Mouse (Mus musculus) forebrain, embryonic 11.5 days (tissue): ENCODE measurements at regions not wholly inside any gene's neighbourhood (a gene's known extent, or its start where the extent isn't known, plus 50 kb on each side); places are given as distances from the start of the nearest gene placed in this dataset.

Experiments used
- ATAC-seq: fragments of 200-750 bp; cut with Nextera tagmentation; replicated peaks from 2 replicates; pipeline ENCODE4 v1.8.0; 2017; ENCODE audit warnings: moderate TSS enrichment; ENCODE audit not compliant: low FRiP score
- DNase-seq: peaks from one replicate; pipeline ENCODE4 v3.0.0-alpha.2; 2017; ENCODE audit warnings: low spot score
- H3K27ac ChIP-seq: fragments of 300-500 bp; sonication (generic); 2 replicates; pipeline ENCODE4 v1.5.1; 2014; ENCODE audit warnings: low read depth, low read length
- H3K27me3 ChIP-seq: fragments of 300-500 bp; sonication (generic); 2 replicates; pipeline ENCODE4 v1.6.1; 2014; ENCODE audit warnings: mild to moderate bottlenecking, low read length, mixed read lengths; ENCODE audit not compliant: control insufficient read depth, insufficient read depth
- H3K36me3 ChIP-seq: fragments of 300-500 bp; sonication (generic); 2 replicates; pipeline ENCODE4 v1.6.1; 2014; ENCODE audit warnings: mild to moderate bottlenecking, low read length, moderate library complexity, mixed read lengths; ENCODE audit not compliant: control insufficient read depth, insufficient read depth
- H3K4me1 ChIP-seq: fragments of 300-500 bp; sonication (generic); replicated peaks from 2 replicates; pipeline ENCODE4 v1.6.1; 2014; ENCODE audit warnings: low read length, mixed read lengths; ENCODE audit not compliant: control insufficient read depth, insufficient read depth
- H3K4me2 ChIP-seq: fragments of 300-500 bp; sonication (generic); 2 replicates; pipeline ENCODE4 v1.6.1; 2014; ENCODE audit warnings: low read depth, mild to moderate bottlenecking, low read length, moderate library complexity, mixed read lengths; ENCODE audit not compliant: severe bottlenecking
- H3K4me3 ChIP-seq: fragments of 300-500 bp; sonication (generic); 2 replicates; pipeline ENCODE4 v1.5.1; 2014; ENCODE audit warnings: low read depth, low read length
- H3K9ac ChIP-seq: fragments of 300-500 bp; sonication (generic); 2 replicates; pipeline ENCODE4 v1.6.1; 2014; ENCODE audit warnings: low read length
- H3K9me3 ChIP-seq: fragments of 300-500 bp; sonication (generic); 2 replicates; pipeline ENCODE4 v1.6.1; 2016; ENCODE audit warnings: low read length, mixed read lengths; ENCODE audit not compliant: control insufficient read depth
- WGBS: fragments of 180-500 bp; shearing (Covaris S2); extraction: QIAGEN DNeasy Blood & Tissue Kit; methylation state at CpG from one replicate; pipeline ENCODE4 v1.1.7; 2014; 5-methylcytosine and 5-hydroxymethylcytosine counted together

DNA sequence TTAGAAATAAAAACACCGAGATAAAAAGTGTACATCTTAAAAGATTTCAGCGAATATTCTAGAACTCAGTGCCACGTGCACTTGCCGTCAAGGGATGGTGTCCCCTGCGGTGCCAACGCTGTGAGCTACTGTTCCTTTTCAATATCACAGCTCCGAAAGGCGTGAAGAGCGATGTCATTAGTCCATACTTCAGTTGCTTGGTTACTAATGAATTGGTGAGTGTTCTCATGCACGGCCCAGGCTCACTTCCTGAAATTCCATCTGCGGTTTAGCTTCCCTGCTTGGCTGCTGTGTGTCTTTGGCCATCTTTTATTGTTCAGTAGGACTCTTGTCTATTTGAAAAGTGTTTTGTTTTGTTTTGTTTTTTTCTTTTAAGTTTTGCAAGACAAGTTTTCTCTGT lies 93.2 kb downstream of the Tfap2c start:
- no peaks in the 10 kb centered on the region for H3K36me3 ChIP-seq
- H3K4me3 ChIP-seq: no peak overlapping the region
- no peak for DNase-seq
- H3K27me3 ChIP-seq: no peaks in the 10 kb centered on the region
- no peak overlapping the region for H3K4me2 ChIP-seq
- no peaks in the 10 kb centered on the region for H3K9me3 ChIP-seq
- no peak overlapping the region for H3K9ac ChIP-seq
- ATAC-seq: no peak
- peaks cover 2% of the 10 kb centered on the region for H3K4me1 ChIP-seq
- no peak overlapping the region for H3K27ac ChIP-seq
- WGBS: 64% methylated on average over 11 of the region's 11 CpGs

DNA sequence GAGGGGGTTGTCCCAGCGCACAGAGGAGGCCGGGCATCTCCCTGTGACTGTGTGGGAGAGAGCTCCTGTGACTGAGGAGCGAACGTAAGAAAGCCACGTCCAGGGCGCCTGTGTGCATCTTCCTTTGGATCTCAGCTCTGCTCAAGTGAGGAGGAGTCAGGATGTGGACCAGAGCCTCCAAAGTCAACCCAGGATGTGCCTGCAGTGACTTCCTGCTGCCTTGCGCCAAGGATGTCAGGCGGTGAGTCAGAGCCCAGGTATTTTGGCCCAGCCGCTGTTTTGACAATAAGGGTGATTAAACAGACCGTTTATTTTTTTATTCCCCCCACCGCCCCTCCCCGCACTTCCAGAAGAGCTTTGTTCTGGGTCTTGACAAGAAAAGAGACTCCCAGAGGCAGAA lies 94.5 kb downstream of the Tfap2c start:
- DNase-seq: no peak
- WGBS: 35% methylated on average over 12 of the region's 12 CpGs
- 0 out of 2 replicates have a peak, but pooled peaks have one; percentile 26 for ATAC-seq

DNA sequence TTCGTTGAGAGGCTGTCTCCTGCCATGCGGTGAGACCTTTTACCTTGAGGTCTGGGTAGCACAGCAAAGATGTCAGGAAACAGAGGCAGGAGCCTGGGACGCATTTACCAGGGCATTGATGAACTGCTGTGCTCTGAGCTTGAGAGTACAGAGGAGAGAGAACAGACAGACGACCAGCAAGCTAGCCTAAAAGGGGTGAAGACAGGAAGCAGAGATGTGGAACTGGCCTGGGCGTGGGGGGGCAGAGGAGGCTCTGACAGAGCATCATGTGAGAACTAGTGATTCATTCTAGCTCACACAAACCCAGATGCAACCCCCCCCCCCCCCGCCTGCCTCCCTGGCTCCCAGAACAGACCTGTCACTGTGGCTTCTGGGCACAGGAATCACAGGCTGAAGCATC lies 95.1 kb downstream of the Tfap2c start:
- H3K9ac ChIP-seq: no peak overlapping the region
- no peak for ATAC-seq
- H3K4me2 ChIP-seq: no peak overlapping the region
- no peak overlapping the region for H3K4me3 ChIP-seq
- no peak overlapping the region for H3K27ac ChIP-seq
- WGBS: 45% methylated on average over 5 of the region's 6 CpGs
- no peaks in the 10 kb centered on the region for H3K27me3 ChIP-seq
- no peaks in the 10 kb centered on the region for H3K36me3 ChIP-seq
- DNase-seq: no peak
- no peaks in the 10 kb centered on the region; the same call in none of the 2 replicates for H3K4me1 ChIP-seq
- no peaks in the 10 kb centered on the region for H3K9me3 ChIP-seq

More for the DNA sequence above, 94.5 kb downstream of the Tfap2c start:
- H3K9ac ChIP-seq: no peak overlapping the region
- no peaks in the 10 kb centered on the region for H3K36me3 ChIP-seq
- no peaks in the 10 kb centered on the region; the same call in none of the 2 replicates for H3K4me1 ChIP-seq
- H3K4me3 ChIP-seq: no peak overlapping the region
- no peak overlapping the region for H3K27ac ChIP-seq
- H3K27me3 ChIP-seq: no peaks in the 10 kb centered on the region
- no peak overlapping the region for H3K4me2 ChIP-seq
- H3K9me3 ChIP-seq: no peaks in the 10 kb centered on the region

DNA sequence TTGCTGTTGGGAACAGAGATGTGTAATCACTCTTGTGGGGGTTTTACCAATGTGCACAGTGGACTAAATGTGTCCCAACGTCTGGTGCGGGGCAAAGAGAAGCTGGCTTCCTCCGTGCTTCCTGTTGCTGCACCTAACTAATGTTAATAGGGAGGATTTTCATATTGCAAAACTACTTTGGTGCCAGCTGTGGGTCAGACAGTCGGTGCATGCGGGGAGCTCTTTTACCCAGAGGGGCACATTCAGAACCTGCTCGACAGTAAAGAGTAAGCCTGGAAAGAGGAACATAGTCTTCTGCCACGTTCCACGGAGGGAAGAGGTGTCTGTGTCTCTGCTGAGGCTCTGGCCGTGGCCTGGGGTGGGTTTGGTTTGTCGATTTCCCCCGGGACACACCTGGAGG lies 98.7 kb downstream of the Tfap2c start:
- H3K27ac ChIP-seq: no peak overlapping the region
- no peak overlapping the region for H3K9ac ChIP-seq
- H3K27me3 ChIP-seq: no peaks in the 10 kb centered on the region
- no peaks in the 10 kb centered on the region for H3K36me3 ChIP-seq
- ATAC-seq (no peak), DNase-seq (no peak)
- WGBS: 75% methylated on average over 11 of the region's 11 CpGs
- H3K4me2 ChIP-seq: no peak overlapping the region
- no peak overlapping the region for H3K4me3 ChIP-seq
- H3K4me1 ChIP-seq: no peaks in the 10 kb centered on the region; the same call in none of the 2 replicates
- H3K9me3 ChIP-seq: no peaks in the 10 kb centered on the region

DNA sequence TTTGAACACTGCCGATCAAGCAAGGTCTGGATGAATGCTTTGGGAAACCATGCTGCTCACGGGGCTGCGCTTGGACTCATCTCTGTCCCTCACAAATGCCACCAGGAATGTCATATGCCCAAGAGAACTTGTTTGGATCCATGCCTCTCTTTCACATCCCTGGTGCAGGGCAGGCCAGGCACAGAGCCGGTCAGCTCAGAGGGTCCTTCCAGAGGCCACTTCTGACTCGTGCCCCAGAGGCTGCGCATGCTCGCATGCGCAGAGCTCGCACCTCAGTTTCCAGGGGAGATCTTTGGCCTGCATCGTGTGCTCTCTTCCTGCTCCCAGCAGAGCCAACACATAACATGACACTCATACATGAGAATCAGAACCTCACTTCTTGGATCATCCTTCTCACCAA lies 111.1 kb downstream of the Tfap2c start:
- DNase-seq: no peak
- no peaks in the 10 kb centered on the region for H3K36me3 ChIP-seq
- peaks cover 19% of the 10 kb centered on the region for H3K4me1 ChIP-seq
- H3K27me3 ChIP-seq: no peaks in the 10 kb centered on the region
- H3K9me3 ChIP-seq: no peaks in the 10 kb centered on the region; the same call in 1 of the 2 replicates
- 61% methylated on average over 10 of the region's 10 CpGs for WGBS
- H3K4me3 ChIP-seq: no peak overlapping the region
- no peak overlapping the region for H3K9ac ChIP-seq
- no peak overlapping the region for H3K27ac ChIP-seq
- H3K4me2 ChIP-seq: no peak overlapping the region
- ATAC-seq: 0 out of 2 replicates have a peak, but pooled peaks have one; percentile 22

DNA sequence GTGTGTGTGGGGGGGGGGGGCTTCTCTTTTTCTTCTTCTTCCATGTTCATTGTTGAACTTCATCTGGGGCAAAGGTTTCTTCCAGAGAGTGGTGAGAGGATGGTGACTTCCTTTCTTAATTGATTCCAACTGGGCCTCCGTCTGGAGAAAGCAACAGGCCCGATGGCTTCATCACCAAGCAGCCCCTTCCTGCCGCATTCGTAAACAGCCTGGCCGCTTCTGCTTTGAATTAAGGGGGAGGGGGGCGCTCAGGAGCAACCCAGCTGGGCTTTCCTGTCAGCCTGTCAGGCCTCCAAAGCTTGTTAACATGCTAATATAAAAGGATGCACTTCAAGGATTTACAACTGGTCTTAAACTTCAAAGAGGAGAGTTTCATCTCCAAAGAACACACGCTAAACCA lies 111.5 kb downstream of the Tfap2c start:
- Histone ChIP-seq H3K4me1 (peaks cover 19% of the 10 kb centered on the region), H3K9ac (no peak overlapping the region), H3K9me3 (no peaks in the 10 kb centered on the region; the same call in 1 of the 2 replicates), H3K4me2 (no peak overlapping the region), H3K36me3 (no peaks in the 10 kb centered on the region), H3K27me3 (no peaks in the 10 kb centered on the region), H3K27ac (no peak overlapping the region), H3K4me3 (no peak overlapping the region)
- ATAC-seq (no peak), DNase-seq (peak; percentile 71)
- 4% methylated on average over 7 of the region's 7 CpGs for WGBS

DNA sequence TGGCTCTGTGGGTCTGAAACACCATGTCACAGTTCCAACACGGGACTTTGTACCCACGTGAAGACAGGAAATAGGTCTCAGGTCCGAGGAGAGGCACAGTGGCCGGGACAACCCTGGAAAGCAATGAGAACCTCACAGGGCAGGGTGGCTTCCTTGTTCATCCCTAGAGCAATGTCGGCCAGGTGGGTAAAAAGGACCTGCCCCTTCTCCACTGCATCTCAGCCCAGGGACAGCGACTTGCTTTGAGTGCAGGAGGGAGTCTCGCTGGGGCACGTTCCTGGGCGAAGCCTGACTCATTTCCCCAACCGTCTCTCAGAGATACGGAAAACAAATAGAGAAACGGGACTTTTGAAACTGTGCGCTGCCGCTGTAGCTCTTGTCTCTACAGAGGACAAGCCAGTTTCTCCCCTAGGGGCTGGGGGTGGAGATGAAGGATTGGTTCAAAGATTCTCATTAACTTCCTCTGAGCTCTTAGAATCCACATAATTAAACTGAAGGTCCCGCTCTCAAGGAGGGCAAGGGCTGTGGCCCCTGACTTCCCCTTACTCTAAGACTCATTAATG lies 112.1 kb downstream of the Tfap2c start:
- Histone ChIP-seq H3K4me2 (0 out of 2 replicates have a peak overlapping the region, but pooled peaks have one; percentile 11), H3K4me1 (peaks cover 19% of the 10 kb centered on the region), H3K4me3 (no peak overlapping the region), H3K9ac (no peak overlapping the region; the same call in 1 of the 2 replicates), H3K36me3 (no peaks in the 10 kb centered on the region), H3K27ac (0 out of 2 replicates have a peak overlapping the region, but pooled peaks have one; percentile 18), H3K27me3 (no peaks in the 10 kb centered on the region), H3K9me3 (no peaks in the 10 kb centered on the region; the same call in 1 of the 2 replicates)
- DNase-seq (no peak), ATAC-seq (no peak)
- WGBS: 10% methylated on average over 15 of the region's 15 CpGs

DNA sequence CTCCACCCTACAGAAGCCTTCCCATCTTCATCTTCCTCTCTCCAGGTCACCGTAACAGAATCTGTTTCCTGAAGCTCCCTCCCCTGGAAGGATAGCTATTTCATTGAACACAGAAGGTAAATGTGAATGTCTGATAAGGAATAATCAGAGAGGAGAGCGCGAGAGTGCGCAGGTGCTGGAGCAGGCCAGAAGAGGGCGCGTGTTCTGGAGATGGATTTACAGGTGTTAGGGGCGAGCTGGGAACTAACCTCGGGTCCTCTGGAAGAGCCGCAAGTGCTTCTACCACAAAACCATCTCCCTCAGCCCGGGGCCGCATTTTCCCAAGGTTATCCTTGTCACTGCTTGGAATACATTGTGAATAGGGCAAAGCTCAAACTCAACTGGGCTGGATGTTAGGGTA lies 112.8 kb downstream of the Tfap2c start:
- H3K4me3 ChIP-seq: no peak overlapping the region
- no peaks in the 10 kb centered on the region; the same call in 1 of the 2 replicates for H3K9me3 ChIP-seq
- H3K9ac ChIP-seq: no peak overlapping the region
- peaks cover 19% of the 10 kb centered on the region for H3K4me1 ChIP-seq
- 58% methylated on average over 11 of the region's 11 CpGs for WGBS
- ATAC-seq (no peak), DNase-seq (no peak)
- H3K27me3 ChIP-seq: no peaks in the 10 kb centered on the region
- H3K4me2 ChIP-seq: no peak overlapping the region
- no peaks in the 10 kb centered on the region for H3K36me3 ChIP-seq
- H3K27ac ChIP-seq: no peak overlapping the region

DNA sequence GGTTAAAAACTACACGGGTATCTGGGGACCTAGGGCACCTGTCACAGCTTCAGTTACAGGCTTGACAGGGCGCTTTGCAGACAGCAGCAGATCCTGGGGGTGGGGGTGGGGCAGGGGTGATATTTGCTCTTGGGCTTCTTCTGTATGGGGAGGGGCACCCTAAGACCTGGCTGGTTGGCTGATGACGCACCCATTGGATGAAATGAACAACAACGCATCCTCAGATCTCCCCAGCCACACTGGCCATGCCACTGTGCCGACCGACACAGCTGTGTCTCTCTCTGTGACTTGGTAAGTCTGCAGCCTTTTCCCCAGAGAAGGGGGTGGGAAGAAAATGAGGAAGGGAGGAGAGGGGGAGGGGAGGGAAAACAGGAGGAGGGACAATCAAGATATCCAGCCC lies 114.3 kb downstream of the Tfap2c start:
- Histone ChIP-seq H3K4me1 (peaks cover 19% of the 10 kb centered on the region), H3K9me3 (no peaks in the 10 kb centered on the region), H3K9ac (peak overlapping the region; percentile 20; the same call in 1 of the 2 replicates), H3K4me2 (peak overlapping the region; percentile 34; the same call in 1 of the 2 replicates), H3K36me3 (no peaks in the 10 kb centered on the region), H3K27me3 (no peaks in the 10 kb centered on the region), H3K4me3 (no peak overlapping the region), H3K27ac (peak overlapping the region; percentile 57)
- peak; percentile 70 for ATAC-seq
- DNase-seq: peak; percentile 67
- WGBS: 6% methylated on average over 6 of the region's 6 CpGs
